Mouse (Mus musculus): ENCODE measurements around the gene Gm28035. TPM values are rescaled to one million over a fixed set of nuclear protein-coding genes. Genes with fewer than 3 reads are reported as not detected.

The Gm28035 gene
- polyA plus RNA-seq, 1 experiment: 0.91 TPM

DNA sequence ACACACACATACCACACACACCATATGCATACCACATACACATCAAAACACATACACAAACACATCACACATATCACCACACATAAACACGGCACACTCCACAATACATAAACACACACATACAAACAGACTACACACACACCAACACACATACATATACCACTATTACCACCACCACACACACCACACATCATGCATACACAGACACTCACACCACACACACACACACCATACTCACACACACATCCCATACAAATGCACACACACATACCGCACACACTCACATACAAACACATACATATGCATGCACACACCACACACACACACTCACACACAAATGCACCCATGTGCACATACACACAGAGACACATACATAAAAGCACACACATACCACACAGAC, 27.1 kb downstream of the Gm28035 start:
- H3K27ac ChIP-seq (ENCODE audit: insufficient read depth, low read depth, low read length): no peak overlapping the region
- TF ChIP-seq CTCF (IDR thresholded peaks at IDR 0.05; ENCODE audit: low read depth, low read length): no peak
- TF ChIP-seq POLR2A (IDR thresholded peaks at IDR 0.05; ENCODE audit: borderline replicate concordance, low read depth, low read length): no peak
- H3K4me1 ChIP-seq (ENCODE audit: control insufficient read depth, insufficient read depth, low read length): peaks cover 50% of the 10 kb centered on the region
- no peak overlapping the region for H3K4me3 ChIP-seq (ENCODE audit: insufficient read depth, low read length)

DNA sequence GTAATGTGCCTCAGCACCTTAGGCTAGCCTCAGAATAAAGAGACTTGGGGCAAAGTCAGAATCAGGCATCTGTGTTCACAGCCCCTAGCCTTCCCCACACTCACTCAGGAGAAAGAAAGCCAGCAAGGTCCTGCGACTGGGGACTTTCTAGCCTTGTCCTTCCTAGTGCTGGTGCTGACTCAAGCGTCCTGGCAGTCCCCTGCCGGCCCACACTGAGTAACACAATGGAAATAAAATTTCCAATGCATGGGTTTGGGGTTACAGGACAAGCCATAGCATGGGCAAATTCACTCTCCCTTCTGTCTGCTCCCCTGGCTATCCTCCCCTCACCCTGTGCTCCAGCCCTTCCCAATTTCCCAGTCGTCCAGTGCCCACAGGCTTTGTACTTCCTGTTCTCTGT, 28.0 kb downstream of the Gm28035 start:
- TF ChIP-seq CTCF (IDR thresholded peaks at IDR 0.05; ENCODE audit: low read depth, low read length) (no peak), POLR2A (IDR thresholded peaks at IDR 0.05; ENCODE audit: borderline replicate concordance, low read depth, low read length) (no peak)
- Histone ChIP-seq H3K4me3 (ENCODE audit: insufficient read depth, low read length) (no peak overlapping the region), H3K27ac (ENCODE audit: insufficient read depth, low read depth, low read length) (peak overlapping the region; percentile 58), H3K4me1 (ENCODE audit: control insufficient read depth, insufficient read depth, low read length) (peaks cover 50% of the 10 kb centered on the region)

DNA sequence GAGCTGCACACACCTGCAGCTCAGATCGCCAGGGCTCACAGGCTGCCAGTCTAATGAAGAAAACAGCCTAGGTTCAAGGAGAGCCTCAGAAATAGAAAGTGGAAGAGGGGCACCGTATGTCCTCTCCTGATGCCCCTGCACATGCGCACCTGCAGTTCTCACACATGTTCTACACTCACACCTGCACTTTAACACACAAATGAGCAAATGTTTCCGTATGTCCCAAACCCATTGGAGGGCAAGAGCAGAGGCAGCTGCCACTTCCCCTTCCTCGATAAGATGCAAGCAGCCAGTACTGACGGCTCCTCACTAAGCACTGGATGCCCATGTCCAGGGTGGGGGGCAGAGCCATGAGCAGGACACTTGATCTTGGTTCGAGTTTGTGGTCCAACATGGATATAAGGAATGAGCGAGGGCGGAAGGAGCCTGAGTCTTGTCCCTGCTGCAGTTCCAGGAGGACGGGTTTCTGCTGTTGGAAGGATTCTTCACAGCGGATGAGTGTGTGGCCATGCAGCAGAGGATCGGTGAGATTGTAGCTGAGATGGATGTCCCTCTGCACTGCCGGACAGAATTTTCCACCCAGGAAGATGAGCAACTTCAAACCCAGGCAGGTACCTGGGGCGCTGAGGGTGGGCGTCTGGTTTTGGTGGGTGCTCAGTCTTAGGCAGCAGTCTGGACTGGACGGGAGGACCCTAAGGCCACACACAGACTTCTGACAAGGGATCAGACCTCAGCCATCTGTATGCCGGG, 29.0 kb downstream of the Gm28035 start:
- Histone ChIP-seq H3K4me1 (ENCODE audit: control insufficient read depth, insufficient read depth, low read length) (peaks cover 50% of the 10 kb centered on the region), H3K4me3 (ENCODE audit: insufficient read depth, low read length) (no peak overlapping the region), H3K27ac (ENCODE audit: insufficient read depth, low read depth, low read length) (peak overlapping the region; percentile 58)
- no peak for TF ChIP-seq POLR2A (IDR thresholded peaks at IDR 0.05; ENCODE audit: borderline replicate concordance, low read depth, low read length)
- TF ChIP-seq CTCF (IDR thresholded peaks at IDR 0.05; ENCODE audit: low read depth, low read length): no peak

DNA sequence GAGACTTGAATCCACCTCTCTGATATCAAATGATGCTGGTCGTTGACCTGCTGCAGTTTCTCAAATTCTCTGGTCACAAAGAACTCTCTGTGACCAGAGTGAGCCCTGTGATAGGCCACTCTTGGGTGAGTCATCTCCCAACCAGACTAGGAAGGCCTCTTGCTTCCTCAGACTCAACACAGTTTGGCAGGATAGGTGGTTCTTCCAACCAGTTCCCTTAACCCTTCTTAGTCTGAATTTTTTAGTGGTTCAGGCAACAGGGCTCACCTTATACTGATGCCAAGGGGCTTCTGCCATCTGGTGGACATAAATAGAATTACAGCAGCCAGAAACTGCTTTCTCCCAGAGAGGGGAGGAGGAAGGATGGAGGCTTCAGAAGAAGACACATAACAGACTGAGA, 29.8 kb downstream of the Gm28035 start:
- H3K4me1 ChIP-seq (ENCODE audit: control insufficient read depth, insufficient read depth, low read length): peaks cover 48% of the 10 kb centered on the region
- H3K27ac ChIP-seq (ENCODE audit: insufficient read depth, low read depth, low read length): peak overlapping the region; percentile 58
- no peak for TF ChIP-seq CTCF (IDR thresholded peaks at IDR 0.05; ENCODE audit: low read depth, low read length)
- TF ChIP-seq POLR2A (IDR thresholded peaks at IDR 0.05; ENCODE audit: borderline replicate concordance, low read depth, low read length): no peak

DNA sequence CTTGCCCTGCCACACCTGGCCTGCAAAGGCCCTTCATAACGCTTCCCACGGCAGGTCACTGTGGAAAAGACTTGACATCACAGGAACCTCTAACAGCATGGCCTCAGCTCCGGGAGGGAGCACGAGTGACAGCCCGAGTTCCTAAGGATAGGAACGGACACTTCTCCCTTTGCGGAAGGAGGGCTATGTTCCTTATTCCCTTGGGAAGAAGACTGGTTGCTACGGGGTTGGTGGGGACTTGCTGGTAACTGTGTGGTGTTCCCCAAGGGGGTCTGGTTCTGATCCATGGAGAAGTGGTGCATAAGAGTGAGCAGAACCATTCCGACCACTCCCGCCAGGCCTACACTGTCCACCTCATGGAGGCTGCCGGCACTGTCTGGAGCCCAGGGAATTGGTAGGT, 40.4 kb downstream of the Gm28035 start, which contains the start of gene Gm28038:
Gm28038 (plus strand) TSS at position 301 of the 400 bp plus-strand sequence.
- TF ChIP-seq POLR2A (IDR thresholded peaks at IDR 0.05; ENCODE audit: borderline replicate concordance, low read depth, low read length) (no peak), CTCF (IDR thresholded peaks at IDR 0.05; ENCODE audit: low read depth, low read length) (no peak)
- H3K27ac ChIP-seq (ENCODE audit: insufficient read depth, low read depth, low read length): no peak within 1 kb of the TSS
- H3K4me1 ChIP-seq (ENCODE audit: control insufficient read depth, insufficient read depth, low read length): peaks cover 9% of the 10 kb centered on the region
- no peak within 1 kb of the TSS for H3K4me3 ChIP-seq (ENCODE audit: insufficient read depth, low read length)

More for the DNA sequence above, 29.8 kb downstream of the Gm28035 start:
- no peak overlapping the region for H3K4me3 ChIP-seq (ENCODE audit: insufficient read depth, low read length)

DNA sequence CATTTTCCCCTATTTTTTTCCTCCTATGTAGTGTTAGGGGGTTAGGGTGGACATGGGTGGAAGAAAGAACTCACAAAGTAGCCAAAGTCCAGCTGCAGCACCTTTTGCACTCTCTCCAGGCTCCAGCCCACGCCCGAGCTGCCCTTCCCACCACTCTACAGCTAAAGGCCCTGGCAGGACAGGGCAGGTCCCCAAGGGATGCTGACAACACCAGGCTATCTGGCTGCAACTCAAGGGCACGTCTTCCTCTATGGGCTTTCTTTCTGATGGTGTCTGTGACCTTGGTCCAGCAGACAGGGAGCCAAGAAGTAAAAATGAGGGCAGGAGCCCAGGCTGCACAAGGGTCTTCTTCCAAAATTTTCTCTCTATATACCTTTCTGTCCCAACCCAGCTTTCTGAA, 41.3 kb downstream of the Gm28035 start:
- no peak for TF ChIP-seq POLR2A (IDR thresholded peaks at IDR 0.05; ENCODE audit: borderline replicate concordance, low read depth, low read length)
- no peak for TF ChIP-seq CTCF (IDR thresholded peaks at IDR 0.05; ENCODE audit: low read depth, low read length)
- no peak overlapping the region for H3K27ac ChIP-seq (ENCODE audit: insufficient read depth, low read depth, low read length)
- H3K4me1 ChIP-seq (ENCODE audit: control insufficient read depth, insufficient read depth, low read length): peaks cover 9% of the 10 kb centered on the region
- H3K4me3 ChIP-seq (ENCODE audit: insufficient read depth, low read length): no peak overlapping the region

DNA sequence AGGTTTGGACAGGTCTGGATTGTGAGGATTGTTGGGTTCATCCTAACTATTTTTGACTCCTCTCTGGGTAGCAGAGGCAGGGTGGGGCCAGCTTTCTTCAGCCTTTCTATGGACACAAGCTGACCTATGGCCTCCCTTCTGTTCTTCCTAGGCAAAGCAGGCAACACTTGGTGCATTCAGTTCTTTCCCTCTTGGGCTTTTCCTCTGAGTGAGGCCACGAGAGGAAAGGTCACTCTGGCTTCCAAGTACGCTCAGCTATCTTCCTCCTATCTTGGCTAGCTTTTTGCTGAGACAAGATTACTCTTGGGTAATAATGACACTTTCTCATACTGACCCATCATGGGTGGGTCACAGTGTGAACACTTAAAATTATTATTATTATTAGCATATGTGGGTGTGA, 42.8 kb downstream of the Gm28035 start:
- Histone ChIP-seq H3K27ac (ENCODE audit: insufficient read depth, low read depth, low read length) (no peak overlapping the region), H3K4me1 (ENCODE audit: control insufficient read depth, insufficient read depth, low read length) (peaks cover 13% of the 10 kb centered on the region), H3K4me3 (ENCODE audit: insufficient read depth, low read length) (no peak overlapping the region)
- TF ChIP-seq POLR2A (IDR thresholded peaks at IDR 0.05; ENCODE audit: borderline replicate concordance, low read depth, low read length) (no peak), CTCF (IDR thresholded peaks at IDR 0.05; ENCODE audit: low read depth, low read length) (no peak)

DNA sequence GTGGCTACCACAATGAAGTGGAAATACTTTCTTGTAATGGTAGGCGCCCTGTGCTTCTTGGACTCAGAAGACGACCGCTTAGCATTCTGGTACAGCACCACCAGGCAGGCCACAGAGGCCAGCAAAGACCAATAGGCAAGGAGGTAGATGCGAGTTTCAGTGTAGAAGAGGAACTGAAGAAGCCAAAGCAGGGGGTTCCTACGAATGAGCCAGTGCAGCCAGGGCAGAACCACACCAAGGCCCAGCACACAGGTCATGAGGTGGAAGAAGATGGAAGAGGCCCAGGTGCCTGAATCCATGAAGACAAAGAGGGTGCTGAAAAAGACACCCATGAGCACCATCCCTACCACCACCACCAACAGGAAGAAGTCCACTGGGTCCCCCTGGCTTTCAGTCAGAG, 44.6 kb downstream of the Gm28035 start:
- Histone ChIP-seq H3K4me3 (ENCODE audit: insufficient read depth, low read length) (peak overlapping the region; percentile 87), H3K27ac (ENCODE audit: insufficient read depth, low read depth, low read length) (no peak overlapping the region), H3K4me1 (ENCODE audit: control insufficient read depth, insufficient read depth, low read length) (peaks cover 13% of the 10 kb centered on the region)
- TF ChIP-seq POLR2A (IDR thresholded peaks at IDR 0.05; ENCODE audit: borderline replicate concordance, low read depth, low read length): no peak
- TF ChIP-seq CTCF (IDR thresholded peaks at IDR 0.05; ENCODE audit: low read depth, low read length): no peak

DNA sequence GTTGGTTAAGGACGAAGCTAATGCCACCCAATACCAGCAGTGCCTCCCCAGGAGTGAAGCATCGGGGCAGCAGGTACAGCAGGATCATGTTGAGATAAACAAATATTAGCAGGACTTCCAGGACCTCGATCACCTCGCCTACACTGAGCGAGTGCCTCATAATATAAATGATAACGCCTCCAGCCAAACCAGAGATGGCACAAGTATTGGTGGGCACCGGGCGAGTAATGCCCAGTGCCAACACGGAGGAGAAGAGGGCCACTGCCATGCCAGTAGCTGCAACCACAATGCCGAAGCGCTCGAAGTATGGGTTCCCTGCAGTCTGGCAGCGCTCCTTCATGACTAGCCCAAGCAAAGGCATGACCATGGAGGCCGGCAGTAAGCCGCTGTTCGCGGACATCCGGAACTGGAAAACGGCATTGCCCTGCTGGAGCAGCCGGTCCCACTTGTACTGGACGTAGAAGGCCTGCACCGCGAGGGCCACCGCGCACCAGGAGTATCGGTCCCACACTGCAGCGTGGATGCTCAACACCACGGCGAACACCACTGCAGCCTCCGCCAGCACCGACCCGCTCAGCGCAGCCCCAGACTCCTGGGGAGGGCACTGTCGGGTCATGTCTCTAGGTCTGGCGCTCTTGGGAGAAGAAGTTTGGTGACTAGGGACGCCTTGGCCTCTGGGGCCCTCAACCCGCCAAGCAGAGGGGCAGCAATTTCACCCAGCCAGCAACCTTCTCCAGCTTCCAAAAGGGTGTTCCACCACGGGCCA, 45.2 kb downstream of the Gm28035 start:
- H3K4me1 ChIP-seq (ENCODE audit: control insufficient read depth, insufficient read depth, low read length): peaks cover 13% of the 10 kb centered on the region
- no peak overlapping the region for H3K27ac ChIP-seq (ENCODE audit: insufficient read depth, low read depth, low read length)
- peak overlapping the region; percentile 87 for H3K4me3 ChIP-seq (ENCODE audit: insufficient read depth, low read length)
- no peak for TF ChIP-seq CTCF (IDR thresholded peaks at IDR 0.05; ENCODE audit: low read depth, low read length)

Measured in bone marrow macrophage, adult 2 months (primary cell).